Mouse (Mus musculus) embryo, embryonic 9.5 days (tissue): ENCODE data around the gene Coq4.

Source experiments
- DNase-seq: peaks from one replicate; pipeline ENCODE4 v3.0.0-alpha.2; 2017; ENCODE audit errors: extremely low spot score

Gene Coq4

DNA sequence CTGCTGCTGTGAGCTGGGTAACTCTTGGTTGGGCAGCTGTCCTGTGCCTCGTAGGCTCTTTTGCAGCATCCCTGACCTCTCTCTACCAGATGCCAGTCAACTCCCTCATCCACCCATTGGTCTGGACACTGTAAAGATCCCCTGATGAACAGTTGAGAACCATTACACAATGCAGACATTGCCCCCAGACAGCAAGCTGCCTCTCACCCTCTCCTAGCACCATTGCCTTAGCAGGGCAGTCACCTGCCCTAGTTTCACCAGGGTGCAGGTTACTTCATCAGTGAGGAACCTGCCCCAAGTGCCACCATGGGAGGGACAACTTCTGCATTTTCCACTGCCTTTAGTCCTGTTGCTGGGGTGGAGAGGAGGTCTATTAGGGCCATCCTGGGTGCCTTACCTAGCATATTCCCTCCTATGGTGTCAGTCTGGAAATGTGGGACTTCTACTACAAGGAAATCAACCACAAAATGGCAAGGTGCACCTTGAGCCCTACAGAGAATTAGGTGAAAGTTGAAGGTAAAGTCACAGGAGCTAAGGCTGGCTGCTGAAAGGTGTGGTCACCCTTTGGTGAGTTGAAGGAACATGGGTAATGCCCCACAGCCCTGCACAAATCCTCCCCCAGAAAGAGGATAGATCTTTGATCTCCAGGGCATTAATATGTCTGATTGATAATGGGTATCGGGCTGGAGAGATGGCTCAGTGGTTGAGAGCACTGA is 5.6 kb downstream of the Coq4 start:
- DNase-seq: no peak

- peak; percentile 94 for DNase-seq
These were observed 15.0 kb downstream of the Coq4 start, which contains the start of gene Slc27a4 for GRCm38 (mm10) chr2:29802075-29802826. Gene Slc27a4 (plus strand): TSS chr2:29802634.

DNA sequence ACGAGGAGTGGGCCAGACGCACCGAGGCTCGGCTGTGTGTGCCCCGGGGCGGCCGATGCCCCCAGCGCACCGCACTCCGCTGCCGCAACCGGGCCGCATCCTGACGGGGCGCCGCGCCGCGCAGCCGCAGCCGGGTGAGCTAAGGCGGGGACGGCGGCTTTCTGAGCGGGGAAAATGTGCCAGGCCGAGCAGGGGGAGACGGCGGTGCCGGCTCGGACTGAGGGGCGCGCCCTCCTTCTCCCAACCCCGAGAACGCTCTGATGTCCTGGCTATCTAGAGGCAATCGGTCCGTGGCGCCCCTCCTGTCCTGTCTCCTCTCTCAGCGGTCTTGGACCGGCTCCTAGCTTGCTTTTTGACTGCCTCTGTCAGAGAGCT is 15.5 kb downstream of the Coq4 start:
- DNase-seq: no peak

- DNase-seq: peak; percentile 39
These were observed 16.1 kb downstream of the Coq4 start for GRCm38 (mm10) chr2:29803400-29803831.

DNA sequence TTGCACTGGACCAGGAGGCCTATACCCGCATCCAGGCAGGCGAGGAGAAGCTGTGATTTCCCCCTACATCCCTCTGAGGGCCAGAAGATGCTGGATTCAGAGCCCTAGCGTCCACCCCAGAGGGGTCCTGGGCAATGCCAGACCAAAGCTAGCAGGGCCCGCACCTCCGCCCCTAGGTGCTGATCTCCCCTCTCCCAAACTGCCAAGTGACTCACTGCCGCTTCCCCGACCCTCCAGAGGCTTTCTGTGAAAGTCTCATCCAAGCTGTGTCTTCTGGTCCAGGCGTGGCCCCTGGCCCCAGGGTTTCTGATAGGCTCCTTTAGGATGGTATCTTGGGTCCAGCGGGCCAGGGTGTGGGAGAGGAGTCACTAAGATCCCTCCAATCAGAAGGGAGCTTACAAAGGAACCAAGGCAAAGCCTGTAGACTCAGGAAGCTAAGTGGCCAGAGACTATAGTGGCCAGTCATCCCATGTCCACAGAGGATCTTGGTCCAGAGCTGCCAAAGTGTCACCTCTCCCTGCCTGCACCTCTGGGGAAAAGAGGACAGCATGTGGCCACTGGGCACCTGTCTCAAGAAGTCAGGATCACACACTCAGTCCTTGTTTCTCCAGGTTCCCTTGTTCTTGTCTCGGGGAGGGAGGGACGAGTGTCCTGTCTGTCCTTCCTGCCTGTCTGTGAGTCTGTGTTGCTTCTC is 28.5 kb downstream of the Coq4 start:
- DNase-seq: no peak

GRCm38 (mm10) chr2:29817426-29818232 is 30.3 kb downstream of the Coq4 start:
- DNase-seq: peak; percentile 90

DNA sequence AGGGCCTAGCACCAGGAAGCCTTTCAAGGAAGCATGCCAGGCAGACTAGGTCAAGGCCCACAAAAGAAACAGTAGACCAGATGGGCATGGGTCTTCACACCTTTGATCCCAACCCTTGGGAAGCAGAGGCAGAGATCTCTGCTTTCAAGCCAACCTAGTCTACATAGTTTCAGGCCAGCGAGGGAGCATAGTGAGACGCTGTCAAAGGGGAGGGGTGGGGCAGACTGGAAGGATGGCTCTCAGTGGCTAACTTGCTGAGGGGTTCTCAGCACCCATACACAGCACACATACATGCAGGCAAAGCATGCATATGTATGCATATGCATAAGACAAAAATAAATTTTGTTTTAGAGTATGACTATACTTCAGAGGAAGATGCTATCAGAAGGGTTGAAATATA is 32.1 kb downstream of the Coq4 start:
- no peak for DNase-seq

DNA sequence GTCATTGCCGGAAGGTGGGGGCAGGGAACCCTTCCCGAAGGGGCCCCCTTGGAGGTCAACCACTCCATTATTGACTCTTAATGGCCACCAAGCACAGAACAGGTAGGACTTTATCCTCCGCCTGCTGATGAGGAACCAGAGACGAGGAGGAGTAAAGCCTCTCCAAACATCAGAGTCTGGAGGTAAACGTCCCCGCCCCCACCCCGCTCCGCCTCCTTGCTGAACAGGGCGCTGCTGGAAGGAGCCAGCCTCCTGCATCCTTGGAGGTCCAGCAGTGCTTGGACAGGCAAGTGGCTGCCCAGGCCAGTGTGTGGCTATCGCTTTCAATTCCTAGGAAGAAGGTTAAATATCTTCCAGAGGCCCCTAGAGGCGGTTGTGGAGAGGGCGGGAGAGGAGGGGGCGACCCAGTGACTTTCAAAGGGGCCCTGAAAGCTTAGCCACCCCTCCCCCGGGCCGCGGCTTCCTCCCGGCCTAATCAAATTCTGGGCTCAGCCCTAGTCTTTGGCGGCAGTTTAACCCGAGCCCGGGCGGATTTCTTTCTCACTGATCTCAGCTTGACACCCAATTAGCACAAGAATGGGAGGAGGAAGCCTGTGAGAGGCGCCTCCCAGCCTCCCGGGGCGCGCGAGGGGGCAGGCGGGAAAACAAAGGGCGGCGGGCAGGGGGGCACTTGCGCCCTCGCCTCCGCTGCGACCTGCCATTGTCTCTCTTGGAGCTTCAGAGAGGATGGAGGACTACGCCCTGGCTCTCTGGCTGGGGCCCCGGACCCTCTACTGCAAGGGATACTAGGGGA is 32.9 kb downstream of the Coq4 start, which contains the start of gene Urm1:
TSS of gene Urm1 (plus strand) at position 51 of the 793 bp plus-strand sequence.
- peak; percentile 95 for DNase-seq

- DNase-seq: no peak
These were observed 39.1 kb downstream of the Coq4 start for GRCm38 (mm10) chr2:29826318-29826925.

- peak; percentile 95 for DNase-seq
These were observed 39.8 kb downstream of the Coq4 start for GRCm38 (mm10) chr2:29826926-29827708.

DNA sequence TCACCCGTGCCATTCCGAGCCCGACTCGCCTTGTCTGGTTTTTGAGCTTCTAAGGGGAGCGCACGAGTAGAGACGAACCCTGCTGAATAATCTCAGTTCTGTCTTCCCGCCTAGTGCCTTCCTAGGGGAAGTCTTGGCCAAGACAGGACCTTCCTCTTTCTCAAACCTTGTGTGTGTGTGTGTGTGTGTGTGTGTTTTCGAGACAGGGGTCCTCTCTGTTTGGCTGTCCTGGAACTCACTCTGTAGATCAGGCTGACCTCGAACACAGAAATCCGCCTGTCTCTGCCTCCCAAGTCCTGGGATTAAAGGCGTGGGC is 40.4 kb downstream of the Coq4 start:
- no peak for DNase-seq

DNA sequence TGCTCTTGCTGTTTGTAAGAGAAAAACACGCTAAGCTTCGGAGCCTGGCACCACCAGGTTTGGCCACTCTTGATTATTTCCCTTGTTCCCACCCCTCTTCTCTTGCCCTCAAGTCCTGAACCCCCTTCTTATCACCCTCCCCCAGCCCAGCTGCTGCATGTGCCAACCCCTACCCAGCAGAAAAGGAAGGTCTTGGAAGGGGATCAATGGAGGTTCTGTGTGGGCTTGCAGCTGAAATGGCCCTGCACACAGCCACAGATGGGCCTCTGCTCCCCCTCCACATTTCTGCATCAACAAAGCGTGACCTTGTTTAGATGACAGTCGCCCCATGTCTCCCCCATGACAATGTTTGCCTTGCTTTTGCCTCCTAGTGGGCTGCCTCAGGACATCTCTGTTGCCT is 43.8 kb downstream of the Coq4 start:
- DNase-seq: no peak

- DNase-seq: no peak
These were observed 46.5 kb downstream of the Coq4 start for GRCm38 (mm10) chr2:29833796-29834195.

- DNase-seq: peak; percentile 51
These were observed 48.2 kb downstream of the Coq4 start for GRCm38 (mm10) chr2:29835391-29835899.

- peak; percentile 76 for DNase-seq
These were observed 52.2 kb downstream of the Coq4 start for GRCm38 (mm10) chr2:29839460-29839859.

DNA sequence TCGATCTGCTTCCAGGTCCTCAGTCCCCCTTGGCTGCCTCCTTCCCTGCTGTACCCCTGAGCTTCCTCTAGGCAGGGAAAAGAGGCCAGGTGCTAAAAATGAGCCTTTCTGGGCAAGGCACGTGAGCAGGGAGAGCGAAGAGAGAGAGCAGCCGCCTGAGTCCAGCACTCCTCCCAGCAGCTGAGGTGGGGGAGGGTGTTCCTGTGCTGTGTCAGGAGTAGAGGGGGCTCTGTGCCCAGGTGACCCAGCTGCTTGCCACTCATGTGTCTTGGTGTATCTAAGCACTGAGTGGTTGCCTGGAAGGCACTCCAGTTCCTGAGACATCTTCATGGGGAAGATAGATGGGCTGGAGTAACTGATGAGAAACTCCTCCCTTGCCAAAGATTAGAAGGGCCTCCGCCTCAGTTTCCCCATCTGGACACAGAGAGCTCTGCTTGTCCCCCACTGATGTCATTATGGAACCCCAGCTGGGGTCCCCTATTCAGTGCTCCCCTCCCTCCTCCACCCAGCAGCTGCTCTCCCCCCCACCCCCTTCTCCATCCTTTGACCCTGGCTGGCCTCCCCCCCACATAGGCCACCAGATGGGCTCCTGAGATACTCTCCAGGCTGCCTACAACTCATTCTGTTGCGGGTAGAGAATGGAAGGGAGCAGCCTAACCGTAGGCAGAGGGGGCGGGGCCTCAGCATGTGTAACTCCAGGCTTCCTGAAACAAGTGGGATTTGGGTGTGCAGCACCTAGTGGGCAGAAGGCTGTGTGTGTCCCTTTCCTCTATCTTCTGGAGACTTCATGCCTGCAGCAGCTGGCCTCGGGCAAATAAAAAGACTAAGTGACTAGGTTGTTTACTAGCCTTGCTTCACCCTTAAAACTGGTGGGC is 56.2 kb downstream of the Coq4 start:
- peak; percentile 54 for DNase-seq

DNA sequence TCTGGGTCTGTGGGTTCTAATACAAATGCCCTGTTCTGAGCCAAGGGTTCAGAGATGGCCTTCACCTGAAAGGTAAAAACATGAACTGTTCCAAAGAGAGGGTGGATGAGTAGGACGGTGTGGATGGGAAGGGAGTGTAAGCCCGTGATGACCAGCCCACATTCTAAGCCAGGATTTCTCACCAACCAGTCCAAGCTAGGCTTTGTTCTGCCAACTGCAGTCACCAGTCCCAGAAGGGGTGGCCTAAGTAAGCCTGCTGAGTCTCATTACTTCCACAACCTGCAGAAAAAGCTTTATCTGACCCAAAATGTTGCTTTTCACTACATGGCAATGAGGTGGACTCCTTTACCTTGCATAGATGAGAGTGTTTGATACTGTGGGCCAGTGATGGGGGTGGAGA is 56.8 kb downstream of the Coq4 start:
- no peak for DNase-seq

GRCm38 (mm10) chr2:29844661-29845060 is 57.4 kb downstream of the Coq4 start:
- no peak for DNase-seq

DNA sequence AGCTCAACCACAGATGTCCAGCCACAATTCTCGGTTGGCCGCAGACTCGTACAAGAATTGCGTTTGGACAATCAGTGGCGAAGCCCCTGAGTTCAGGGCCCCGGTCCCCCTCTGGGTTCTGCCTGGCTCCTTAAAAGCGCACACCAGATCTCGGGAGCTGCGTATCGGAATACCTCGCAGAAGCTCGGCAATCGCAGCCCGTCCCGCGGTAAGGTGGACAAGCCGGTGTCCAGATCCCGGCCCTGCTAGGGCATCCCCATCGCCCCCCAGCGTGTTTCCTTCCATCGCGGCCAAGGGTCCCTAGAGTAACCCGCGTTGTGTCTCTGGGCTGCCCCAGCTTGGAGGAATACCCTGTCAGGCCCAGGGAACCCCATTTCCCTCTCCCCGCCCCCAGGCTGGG is 58.3 kb downstream of the Coq4 start:
- no peak for DNase-seq
